Mouse (Mus musculus) MEL (cell line): Measurements from ENCODE around the gene Prcd. TPM values are rescaled to one million over a fixed set of nuclear protein-coding genes. Genes with fewer than 3 reads are reported as not detected.
A peak's percentile ranks its signal among the peaks of the same experiment; 100 is the strongest.

Experiments used
- DNase-seq: peaks from one replicate; pipeline ENCODE4 v3.0.0; 2011; ENCODE audit warnings: low read depth, low spot score
- H3K27ac ChIP-seq: 2 replicates; pipeline ENCODE4 v1.5.1; 2012; ENCODE audit warnings: low read depth, mild to moderate bottlenecking, control low read depth, low read length, moderate library complexity; ENCODE audit not compliant: control insufficient read depth
- H3K27me3 ChIP-seq, 2 experiments: fragments of 150-350 bp in 1 of 2; sonication (generic) in 1 of 2; 2 replicates each; pipeline ENCODE4 v1.6.1; 2012; ENCODE audit warnings: low read length in 2 of 2, mild to moderate bottlenecking in 2 of 2, improper control_type of control experiment in 1 of 2, moderate library complexity in 1 of 2; ENCODE audit not compliant: insufficient read depth in 2 of 2, control insufficient read depth in 1 of 2
- H3K36me3 ChIP-seq, 2 experiments: 2 replicates each; pipeline ENCODE4 v1.6.1; 2012 to 2014; ENCODE audit warnings: low read length in 2 of 2, improper control_type of control experiment in 1 of 2, inconsistent platforms in 1 of 2, mild to moderate bottlenecking in 1 of 2; ENCODE audit not compliant: insufficient read depth in 2 of 2, control insufficient read depth in 1 of 2
- H3K4me1 ChIP-seq, 2 experiments: fragments of 150-350 bp in 1 of 2; sonication (generic) in 1 of 2; 2 replicates each; pipeline ENCODE4 v1.6.1; 2012; ENCODE audit warnings: low read length in 2 of 2, improper control_type of control experiment in 1 of 2, mild to moderate bottlenecking in 1 of 2; ENCODE audit not compliant: insufficient read depth in 2 of 2, control insufficient read depth in 1 of 2
- H3K4me3 ChIP-seq, 2 experiments: fragments of 150-350 bp in 1 of 2; sonication (generic) in 1 of 2; 2 replicates each; pipeline ENCODE4 v1.5.1; 2012; ENCODE audit warnings: low read depth in 2 of 2, low read length in 2 of 2, mild to moderate bottlenecking in 2 of 2, moderate library complexity in 2 of 2, control low read depth in 1 of 2, improper control_type of control experiment in 1 of 2; ENCODE audit not compliant: control insufficient read depth in 1 of 2, insufficient read depth in 1 of 2
- H3K79me2 ChIP-seq: 2 replicates; pipeline ENCODE4 v1.6.1; 2012; ENCODE audit warnings: mild to moderate bottlenecking, low read length, moderate library complexity; ENCODE audit not compliant: control insufficient read depth, poor library complexity, insufficient read depth
- H3K9ac ChIP-seq: 2 replicates; pipeline ENCODE4 v1.6.1; 2012; ENCODE audit warnings: low read depth, mild to moderate bottlenecking, control low read depth, low read length, moderate library complexity; ENCODE audit not compliant: control insufficient read depth, poor library complexity, severe bottlenecking
- H3K9me3 ChIP-seq: fragments of 150-350 bp; sonication (generic); replicated peaks from 2 replicates; pipeline ENCODE4 v1.6.1; 2012; ENCODE audit warnings: mild to moderate bottlenecking, low read length, improper control_type of control experiment, moderate library complexity; ENCODE audit not compliant: insufficient read depth
- BHLHE40 ChIP-seq: IDR thresholded peaks from 2 replicates; pipeline ENCODE4 v1.6.1; 2012; ENCODE audit warnings: low read depth, mild to moderate bottlenecking, inconsistent platforms, low read length, improper control_type of control experiment, borderline replicate concordance
- CHD1 ChIP-seq: IDR thresholded peaks from 2 replicates; pipeline ENCODE4 v1.6.1; 2012; ENCODE audit warnings: low read depth, mild to moderate bottlenecking, inconsistent platforms, low read length, improper control_type of control experiment
- CHD2 ChIP-seq: IDR thresholded peaks from 2 replicates; pipeline ENCODE4 v1.6.1; 2011; ENCODE audit warnings: low read length, improper control_type of control experiment
- CTCF ChIP-seq, 3 experiments: IDR thresholded peaks in 2 of 3; conservative IDR thresholded peaks in 1 of 3; 2 replicates each; pipeline ENCODE4 v1.5.1; 2011 to 2012; ENCODE audit warnings: low read length in 3 of 3, low read depth in 2 of 3, mild to moderate bottlenecking in 2 of 3, improper control_type of control experiment in 1 of 3, inconsistent platforms in 1 of 3, mixed read lengths in 1 of 3, moderate library complexity in 1 of 3; ENCODE audit not compliant: control insufficient read depth in 1 of 3, insufficient read depth in 1 of 3, poor library complexity in 1 of 3, severe bottlenecking in 1 of 3
- ELF1 ChIP-seq: IDR thresholded peaks from 2 replicates; pipeline ENCODE4 v1.6.1; 2014; ENCODE audit warnings: low read depth, mild to moderate bottlenecking, inconsistent platforms, low read length, improper control_type of control experiment, moderate library complexity
- EP300 ChIP-seq, 2 experiments: IDR thresholded peaks; 2 replicates each; pipeline ENCODE4 v1.6.1; 2011; ENCODE audit warnings: improper control_type of control experiment in 2 of 2, low read length in 2 of 2, low read depth in 1 of 2, mild to moderate bottlenecking in 1 of 2
- ETS1 ChIP-seq: IDR thresholded peaks from 2 replicates; pipeline ENCODE4 v1.6.1; 2012; ENCODE audit warnings: low read depth, mild to moderate bottlenecking, inconsistent platforms, low read length, improper control_type of control experiment, moderate library complexity
- GATA1 ChIP-seq: IDR thresholded peaks from 2 replicates; pipeline ENCODE4 v1.6.1; 2011; ENCODE audit warnings: low read depth, low read length, improper control_type of control experiment
- HCFC1 ChIP-seq: IDR thresholded peaks from 2 replicates; pipeline ENCODE4 v1.6.1; 2012; ENCODE audit warnings: low read depth, mild to moderate bottlenecking, inconsistent platforms, low read length, improper control_type of control experiment, moderate library complexity
- JUND ChIP-seq: IDR thresholded peaks from 2 replicates; pipeline ENCODE4 v1.6.1; 2011; ENCODE audit warnings: low read depth, mild to moderate bottlenecking, improper control_type of control experiment, low read length
- KAT2A ChIP-seq: conservative IDR thresholded peaks from 2 replicates; pipeline ENCODE4 v1.6.1; 2012; ENCODE audit warnings: low read depth, low read length, improper control_type of control experiment, inconsistent platforms
- MXI1 ChIP-seq: IDR thresholded peaks from 2 replicates; pipeline ENCODE4 v1.6.1; 2011; ENCODE audit warnings: mild to moderate bottlenecking, low read depth, low read length, improper control_type of control experiment
- MYC ChIP-seq: IDR thresholded peaks from 2 replicates; pipeline ENCODE4 v1.6.1; 2011; ENCODE audit warnings: low read depth, mild to moderate bottlenecking, low read length, improper control_type of control experiment, moderate library complexity
- NRF1 ChIP-seq: IDR thresholded peaks from 2 replicates; pipeline ENCODE4 v1.6.1; 2014; ENCODE audit warnings: low read depth, mild to moderate bottlenecking, inconsistent platforms, low read length, improper control_type of control experiment, moderate library complexity; ENCODE audit not compliant: poor library complexity, insufficient read depth, severe bottlenecking
- POLR2A ChIP-seq, 2 experiments: IDR thresholded peaks; 2 replicates each; pipeline ENCODE4 v1.6.1; 2011 to 2012; ENCODE audit warnings: low read length in 2 of 2, mild to moderate bottlenecking in 2 of 2, control low read depth in 1 of 2, improper control_type of control experiment in 1 of 2, low read depth in 1 of 2, moderate library complexity in 1 of 2; ENCODE audit not compliant: control insufficient read depth in 1 of 2, insufficient read depth in 1 of 2, poor library complexity in 1 of 2
- POLR2AphosphoS5 ChIP-seq: IDR thresholded peaks from 2 replicates; pipeline ENCODE4 v1.6.1; 2012; ENCODE audit warnings: low read depth, borderline replicate concordance, mild to moderate bottlenecking, inconsistent platforms, low read length, moderate library complexity, mixed read lengths
- RAD21 ChIP-seq: IDR thresholded peaks from 2 replicates; pipeline ENCODE4 v1.6.1; 2011; ENCODE audit warnings: mild to moderate bottlenecking, low read depth, low read length, improper control_type of control experiment
- RCOR1 ChIP-seq: IDR thresholded peaks from 2 replicates; pipeline ENCODE4 v1.6.1; 2012; ENCODE audit warnings: low read depth, mild to moderate bottlenecking, inconsistent platforms, low read length, improper control_type of control experiment
- SMC3 ChIP-seq: IDR thresholded peaks from 2 replicates; pipeline ENCODE4 v1.6.1; 2011; ENCODE audit warnings: low read depth, low read length, improper control_type of control experiment
- TBP ChIP-seq: IDR thresholded peaks from 2 replicates; pipeline ENCODE4 v1.8.0; 2011; ENCODE audit warnings: low read depth, low read length, improper control_type of control experiment
- TCF12 ChIP-seq: IDR thresholded peaks from 2 replicates; pipeline ENCODE4 v1.6.1; 2014; ENCODE audit warnings: low read depth, mild to moderate bottlenecking, inconsistent platforms, low read length, improper control_type of control experiment, moderate library complexity
- UBTF ChIP-seq: IDR thresholded peaks from 2 replicates; pipeline ENCODE4 v1.6.1; 2012; ENCODE audit warnings: low read depth, mild to moderate bottlenecking, inconsistent platforms, low read length, improper control_type of control experiment, moderate library complexity, borderline replicate concordance; ENCODE audit not compliant: insufficient read depth
- USF2 ChIP-seq, 2 experiments: IDR thresholded peaks; 2 replicates each; pipeline ENCODE4 v1.6.1; 2011 to 2012; ENCODE audit warnings: improper control_type of control experiment in 2 of 2, low read length in 2 of 2, borderline replicate concordance in 1 of 2, inconsistent platforms in 1 of 2, low read depth in 1 of 2, mild to moderate bottlenecking in 1 of 2; ENCODE audit not compliant: insufficient read depth in 1 of 2
- ZC3H11A ChIP-seq: IDR thresholded peaks from 2 replicates; pipeline ENCODE4 v1.6.1; 2012; ENCODE audit warnings: low read depth, mild to moderate bottlenecking, inconsistent platforms, low read length, improper control_type of control experiment
- ZNF384 ChIP-seq: IDR thresholded peaks from 2 replicates; pipeline ENCODE4 v1.6.1; 2012; ENCODE audit warnings: low read depth, mild to moderate bottlenecking, inconsistent platforms, low read length, improper control_type of control experiment
- polyA plus RNA-seq, 2 experiments: library from polyadenylated mRNA; stranded (reverse) in 1 of 2; unstranded in 1 of 2; fragments of >175 nt in 1 of 2; fragments of >200 nt in 1 of 2; gene quantifications; 2 replicates each; pipeline versions ENCODE4 v1.2.1 to v1.2.4; 2012; ENCODE audit warnings: low replicate concordance in 2 of 2, low read depth in 1 of 2; ENCODE audit not compliant: insufficient read length in 2 of 2, insufficient read depth in 1 of 2, missing spikeins in 1 of 2
- total RNA-seq: library from RNA; depleted of rRNA; stranded (reverse); fragments of 300-350 nt; gene quantifications from 2 replicates; pipeline ENCODE4 v1.2.3, GENCODE M21; 2012

Gene Prcd
- total and polyA plus RNA-seq, 3 experiments = 44.4 to 72.2 TPM; not detected in 1

- TF ChIP-seq JUND = no peak
Observed at GRCm38 (mm10) chr11:116669787-116670365, 16.5 kb downstream of the Prcd start (continued).

GRCm38 (mm10) chr11:116670386-116670785 is 17.1 kb downstream of the Prcd start:
- peak; percentile 60 for DNase-seq
- TF ChIP-seq UBTF = no peak
- no peak for TF ChIP-seq POLR2AphosphoS5
- no peak for TF ChIP-seq GATA1
- TF ChIP-seq EP300 (IDR thresholded peaks at IDR 0.05; ENCODE audit: low read depth in 1 of 2, low read length in 2 of 2) = no peak
- 0 out of 2 replicates have a peak, but pooled peaks have one; percentile 1 for TF ChIP-seq RCOR1
- TF ChIP-seq ZNF384 = no peak
- TF ChIP-seq, all 39 proteins: peak for 1
- H3K36me3 ChIP-seq = peaks cover 11 to 38% of the 10 kb centered on the region in 2 experiments
- peak overlapping the region; percentile 19 to 84 for H3K4me3 ChIP-seq
- peaks cover 2 to 27% of the 10 kb centered on the region in 2 experiments for H3K4me1 ChIP-seq
- H3K9ac ChIP-seq = peak overlapping the region; percentile 55
- no peaks in the 10 kb centered on the region for H3K9me3 ChIP-seq
- H3K27me3 ChIP-seq = no peaks in the 10 kb centered on the region
- peak overlapping the region; percentile 61 for H3K27ac ChIP-seq
- peaks cover 35% of the 10 kb centered on the region for H3K79me2 ChIP-seq

DNA sequence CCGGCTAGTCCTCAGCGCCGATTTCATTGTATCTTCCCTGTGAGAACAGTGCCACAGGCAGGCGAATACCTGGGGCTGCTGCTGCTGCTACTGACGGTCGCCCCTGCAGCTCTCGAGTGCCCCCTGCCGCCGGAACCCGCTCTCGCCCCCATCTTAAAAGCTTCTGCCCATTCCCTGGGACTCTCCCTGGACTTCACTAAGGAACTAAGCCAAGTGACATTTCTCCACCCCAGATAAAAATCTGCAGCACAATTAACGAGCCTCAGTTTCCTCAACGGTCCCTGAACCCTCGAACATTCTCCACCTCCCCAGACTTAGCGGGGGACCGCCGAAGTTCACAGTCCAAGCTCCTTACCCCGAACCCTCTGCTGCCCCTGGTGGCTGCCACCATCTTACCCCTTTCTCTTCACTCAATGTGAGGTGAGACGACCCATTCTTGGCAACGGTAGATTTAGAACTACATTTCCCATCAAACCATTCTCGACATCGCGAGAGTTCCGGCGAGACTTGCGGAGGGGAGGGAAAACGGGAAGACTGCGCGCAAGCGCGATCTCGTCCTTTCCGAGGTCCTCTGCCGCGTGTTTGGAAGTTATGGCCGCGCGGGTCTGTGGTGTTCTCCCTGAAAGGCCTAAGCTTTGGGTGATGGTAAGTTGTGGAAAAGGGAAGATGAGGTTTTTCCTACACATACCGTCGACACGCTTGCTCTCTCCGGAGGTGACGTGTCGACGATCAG is 17.9 kb downstream of the Prcd start:
- Histone ChIP-seq H3K4me1 (peaks cover 2 to 27% of the 10 kb centered on the region in 2 experiments), H3K79me2 (peaks cover 35% of the 10 kb centered on the region), H3K9me3 (no peaks in the 10 kb centered on the region), H3K36me3 (peaks cover 11 to 38% of the 10 kb centered on the region in 2 experiments), H3K27ac (peak overlapping the region; percentile 80), H3K9ac (peak overlapping the region; percentile 87), H3K27me3 (no peaks in the 10 kb centered on the region)
- DNase-seq = peak; percentile 100
- peak; percentile 82 for TF ChIP-seq NRF1
- TF ChIP-seq POLR2AphosphoS5 = 0 out of 2 replicates have a peak, but pooled peaks have one; percentile 92
- TF ChIP-seq ELF1 = peak; percentile 56
- peak; percentile 73 for TF ChIP-seq KAT2A
- peak; percentile 97 to 99 for TF ChIP-seq POLR2A (IDR thresholded peaks at IDR 0.05; ENCODE audit: control insufficient read depth in 1 of 2, insufficient read depth in 1 of 2, low read depth in 1 of 2, low read length in 2 of 2, poor library complexity in 1 of 2)
- TF ChIP-seq GATA1 = peak; percentile 12; the same call in 1 of the 2 replicates
- TF ChIP-seq MYC = peak; percentile 100
- peak; percentile 98 for TF ChIP-seq HCFC1
- no peak for TF ChIP-seq MXI1
- TF ChIP-seq RAD21 = peak; percentile 84
- TF ChIP-seq CHD2 = peak; percentile 98
- TF ChIP-seq TBP = peak; percentile 97
- TF ChIP-seq ZC3H11A = no peak
- peak; percentile 58 to 98 (median 81) for TF ChIP-seq CTCF (IDR thresholded peaks at IDR 0.05 in 2 of 3, conservative IDR thresholded peaks at IDR 0.05 in 1 of 3; ENCODE audit: control insufficient read depth in 1 of 3, insufficient read depth in 1 of 3, low read depth in 2 of 3, low read length in 3 of 3, poor library complexity in 1 of 3, severe bottlenecking in 1 of 3)
- TF ChIP-seq SMC3 = peak; percentile 90
- no peak for TF ChIP-seq ETS1
- no peak for TF ChIP-seq BHLHE40
- peak; percentile 78 for TF ChIP-seq TCF12
- no peak for TF ChIP-seq USF2 (IDR thresholded peaks at IDR 0.05; ENCODE audit: borderline replicate concordance in 1 of 2, insufficient read depth in 1 of 2, low read depth in 1 of 2, low read length in 2 of 2)
- TF ChIP-seq CHD1 = no peak
- TF ChIP-seq, all 39 proteins: peak for 14
- H3K4me3 ChIP-seq = peak overlapping the region; percentile 30 to 84
